Mouse (Mus musculus) c-Kit-negative CD71-positive TER-119-positive erythroid progenitor cells, embryonic 14.5 days (primary cell): ENCODE measurements around the gene C2cd4c.

Experiments
- DNase-seq: peaks from one replicate; pipeline ENCODE4 v3.0.0-alpha.2; 2013; ENCODE audit warnings: low read depth, low spot score

C2cd4c gene

GRCm38 (mm10) chr10:79579781-79580180 is 34.0 kb downstream of the C2cd4c start:
- DNase-seq, result no peak

DNA sequence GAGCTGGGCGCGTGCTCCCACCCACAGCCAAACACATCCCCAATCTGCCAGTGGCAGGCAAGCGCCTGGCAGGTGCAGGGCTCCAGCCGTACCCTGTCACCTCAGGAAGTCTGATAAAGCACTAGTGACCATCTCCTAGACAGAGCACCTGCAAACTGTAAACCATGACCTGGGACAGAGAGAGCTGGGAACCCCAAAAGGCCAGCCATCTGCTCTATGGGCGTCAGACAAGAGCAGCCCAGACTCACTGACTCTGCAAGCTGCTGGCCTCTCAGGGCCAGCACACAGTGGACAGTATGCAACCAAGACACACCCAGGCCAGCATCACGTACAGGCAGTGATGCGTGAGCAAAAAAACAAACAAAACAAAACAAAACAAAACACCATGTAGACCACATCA is 34.9 kb downstream of the C2cd4c start:
- no peak for DNase-seq

DNA sequence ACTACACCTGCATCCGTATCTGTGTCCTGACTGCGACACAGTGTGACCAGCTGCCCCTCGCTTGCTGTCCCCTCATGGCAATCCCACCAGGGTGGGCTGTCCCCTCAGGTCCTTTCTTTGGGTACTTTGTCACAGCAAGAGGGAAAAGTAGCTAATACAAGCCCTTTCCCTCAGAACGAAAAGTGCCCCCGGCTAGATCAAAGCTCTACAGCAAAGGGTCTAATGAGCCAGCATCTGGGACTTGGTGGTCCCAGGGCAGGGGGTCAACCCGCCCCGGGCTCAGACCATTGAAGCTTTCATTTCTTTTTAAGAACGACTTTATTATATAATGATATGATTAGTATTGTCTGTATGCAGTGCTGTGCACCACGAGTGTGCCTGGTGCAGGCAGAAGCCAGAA is 35.5 kb downstream of the C2cd4c start:
- no peak for DNase-seq

DNA sequence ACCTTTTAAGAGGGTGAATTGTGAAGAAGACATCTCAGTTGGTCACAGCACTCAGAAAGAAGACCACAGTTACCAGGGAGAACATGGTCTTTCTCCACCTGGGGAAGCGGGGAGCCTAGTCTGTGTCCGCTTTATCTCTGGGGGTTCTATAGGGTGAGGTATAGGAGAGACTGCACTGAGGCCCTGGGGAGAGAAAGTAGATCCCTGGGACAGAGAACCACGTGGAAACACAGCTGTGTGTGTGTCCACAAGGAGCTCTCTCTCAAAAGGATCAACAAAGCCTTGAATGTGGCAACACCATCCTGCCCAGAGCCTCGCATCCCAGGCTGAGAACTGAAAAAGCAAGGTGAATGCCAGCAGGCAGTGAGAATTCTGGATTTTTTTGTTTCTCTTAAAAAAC is 36.4 kb downstream of the C2cd4c start:
- DNase-seq, result no peak

- no peak for DNase-seq
These were observed 38.1 kb downstream of the C2cd4c start for GRCm38 (mm10) chr10:79575754-79576153.

DNA sequence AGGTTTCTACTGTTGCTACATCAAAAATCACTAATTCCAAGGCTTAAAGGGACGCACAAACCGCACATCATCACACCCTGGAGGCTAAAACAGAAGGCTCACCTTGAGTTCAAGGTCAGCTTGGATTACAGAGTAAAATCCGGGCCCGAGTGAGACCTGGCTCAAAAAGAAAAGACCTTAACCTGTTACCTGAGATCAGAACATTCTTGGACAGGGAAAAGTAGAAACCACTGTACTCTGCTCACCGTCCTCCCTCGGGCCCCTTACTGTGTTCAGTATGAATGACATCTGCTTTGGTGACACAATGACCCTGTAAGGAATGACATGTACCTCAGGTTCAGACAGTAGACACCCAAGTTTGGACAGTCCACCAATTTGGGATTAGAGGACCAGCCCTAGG is 39.0 kb downstream of the C2cd4c start:
- no peak for DNase-seq

- DNase-seq, result no peak
These were observed 39.5 kb downstream of the C2cd4c start for GRCm38 (mm10) chr10:79574350-79574749.

GRCm38 (mm10) chr10:79573611-79574010 is 40.2 kb downstream of the C2cd4c start:
- no peak for DNase-seq

DNA sequence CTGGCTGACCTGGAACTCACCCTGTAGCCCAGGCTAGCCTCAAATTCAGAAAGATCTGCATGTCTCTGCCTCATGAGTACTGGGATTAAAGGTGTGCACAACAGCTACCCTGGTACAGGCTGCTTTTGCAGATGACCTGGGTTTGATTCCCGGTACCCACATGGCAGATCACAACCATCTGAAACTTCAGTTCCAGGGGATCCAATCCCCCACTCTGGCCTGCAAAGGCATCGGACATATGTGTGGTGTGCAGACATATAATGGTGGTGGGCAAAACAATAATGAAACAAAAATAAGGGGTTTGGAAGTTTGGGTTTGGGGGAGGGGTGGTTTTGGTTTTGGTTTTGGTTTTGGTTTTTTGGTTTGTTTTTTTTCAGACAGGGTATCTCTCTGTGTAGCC is 42.5 kb downstream of the C2cd4c start:
- no peak for DNase-seq

DNA sequence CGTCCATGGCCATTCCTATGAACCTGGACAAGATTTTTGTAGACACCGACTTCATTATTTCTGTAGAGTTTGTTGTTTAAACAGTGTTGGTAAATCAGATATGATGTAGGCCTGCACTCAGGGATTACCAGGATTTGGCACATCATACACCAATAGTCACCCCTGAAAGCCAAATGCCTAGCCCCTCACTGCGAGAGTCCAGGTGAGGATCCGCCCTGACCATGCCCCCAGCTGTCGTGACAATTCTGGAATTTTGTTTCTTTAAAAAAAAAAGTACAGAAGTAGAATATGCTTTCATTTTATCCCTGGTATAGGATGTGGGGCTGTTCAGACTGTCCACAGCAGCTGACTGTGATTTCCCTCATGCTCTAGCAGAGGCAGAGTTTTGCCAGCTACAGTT is 43.9 kb downstream of the C2cd4c start:
- DNase-seq, result no peak

GRCm38 (mm10) chr10:79559716-79560115 is 54.1 kb downstream of the C2cd4c start:
- DNase-seq, result no peak

GRCm38 (mm10) chr10:79557496-79557895 is 56.3 kb downstream of the C2cd4c start:
- DNase-seq, result no peak

DNA sequence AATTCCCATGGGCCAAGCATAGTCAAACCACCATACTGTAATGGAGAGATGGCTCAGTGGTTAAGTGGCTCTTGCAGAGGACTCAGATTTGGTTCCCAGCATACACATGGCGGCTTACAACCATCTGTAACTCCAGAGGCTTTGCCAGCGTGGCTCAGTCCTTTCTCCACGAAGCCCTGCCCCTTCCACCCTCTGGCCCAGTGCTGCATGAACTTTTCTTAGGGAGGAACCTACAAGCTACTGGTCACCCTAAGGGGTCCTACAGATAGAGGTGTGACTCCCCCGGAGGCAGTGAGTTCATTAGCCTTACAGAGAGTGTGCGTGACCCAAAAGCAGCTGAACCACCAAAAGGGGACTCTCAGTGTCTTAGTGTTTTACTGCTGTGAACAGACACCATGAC is 56.9 kb downstream of the C2cd4c start:
- no peak for DNase-seq
